Mouse (Mus musculus) liver, postnatal 0 days (tissue): Measurements from ENCODE around the gene Fes. TPM values are rescaled to one million over a fixed set of nuclear protein-coding genes. Genes with fewer than 3 reads are reported as not detected.

Source experiments
- ATAC-seq: fragments of 200-750 bp; cut with Nextera tagmentation; 2 replicates; pipeline ENCODE4 v1.8.0; 2017; ENCODE audit warnings: mild to moderate bottlenecking, moderate library complexity
- DNase-seq: peaks from one replicate; pipeline ENCODE4 v3.0.0-alpha.2; 2016
- H3K27ac ChIP-seq: fragments of 300-500 bp; sonication (generic); 2 replicates; pipeline ENCODE4 v1.5.1; 2014; ENCODE audit warnings: antibody characterized with exemption, moderate library complexity, mild to moderate bottlenecking, low read depth
- H3K27me3 ChIP-seq: fragments of 300-500 bp; sonication (generic); 2 replicates; pipeline ENCODE4 v1.6.1; 2014; ENCODE audit warnings: low read length, control low read depth, mixed read lengths; ENCODE audit not compliant: insufficient read depth
- H3K36me3 ChIP-seq: fragments of 300-500 bp; sonication (generic); replicated peaks from 2 replicates; pipeline ENCODE4 v1.6.1; 2014; ENCODE audit warnings: mild to moderate bottlenecking, control low read depth, low read length, moderate library complexity, mixed read lengths; ENCODE audit not compliant: insufficient read depth
- H3K4me1 ChIP-seq: fragments of 300-500 bp; sonication (generic); 2 replicates; pipeline ENCODE4 v1.6.1; 2014; ENCODE audit warnings: antibody characterized with exemption, mild to moderate bottlenecking, control low read depth; ENCODE audit not compliant: insufficient read depth
- H3K4me2 ChIP-seq: fragments of 300-500 bp; sonication (generic); 2 replicates; pipeline ENCODE4 v1.6.1; 2014; ENCODE audit warnings: low read depth, mild to moderate bottlenecking, low read length, moderate library complexity, mixed read lengths
- H3K4me3 ChIP-seq: fragments of 300-500 bp; sonication (generic); 2 replicates; pipeline ENCODE4 v1.5.1; 2014; ENCODE audit warnings: low read depth, low read length
- H3K9ac ChIP-seq: fragments of 300-500 bp; sonication (generic); replicated peaks from 2 replicates; pipeline ENCODE4 v1.6.1; 2014; ENCODE audit warnings: mild to moderate bottlenecking, moderate library complexity
- H3K9me3 ChIP-seq: fragments of 300-500 bp; sonication (generic); 2 replicates; pipeline ENCODE4 v1.6.1; 2016; ENCODE audit warnings: mild to moderate bottlenecking, control low read depth, low read length, mixed read lengths
- CTCF ChIP-seq: sonication (generic); IDR thresholded peaks from 2 replicates; pipeline ENCODE4 v1.5.1; 2016; ENCODE audit warnings: antibody characterized with exemption, low read depth
- EP300 ChIP-seq: IDR thresholded peaks from 2 replicates; pipeline ENCODE4 v1.6.1; 2016; ENCODE audit warnings: antibody characterized with exemption, low read depth, mild to moderate bottlenecking
- WGBS: fragments of 180-500 bp; shearing (Covaris S2); extraction: QIAGEN DNeasy Blood & Tissue Kit; methylation state at CpG from one replicate; pipeline ENCODE4 v1.1.7; 2014; ENCODE audit not compliant: insufficient replicate concordance; 5-methylcytosine and 5-hydroxymethylcytosine counted together
- polyA plus RNA-seq: library from polyadenylated mRNA; unstranded; fragments of >200 nt; fragmentation: Nextera tagmentation; extraction: Ambion mirVana; gene quantifications from 2 replicates; pipeline ENCODE4 v1.2.1, GENCODE M21; 2015

Gene Fes
- polyA plus RNA-seq, 1 experiment from 2014 or later: 16.3 TPM

DNA sequence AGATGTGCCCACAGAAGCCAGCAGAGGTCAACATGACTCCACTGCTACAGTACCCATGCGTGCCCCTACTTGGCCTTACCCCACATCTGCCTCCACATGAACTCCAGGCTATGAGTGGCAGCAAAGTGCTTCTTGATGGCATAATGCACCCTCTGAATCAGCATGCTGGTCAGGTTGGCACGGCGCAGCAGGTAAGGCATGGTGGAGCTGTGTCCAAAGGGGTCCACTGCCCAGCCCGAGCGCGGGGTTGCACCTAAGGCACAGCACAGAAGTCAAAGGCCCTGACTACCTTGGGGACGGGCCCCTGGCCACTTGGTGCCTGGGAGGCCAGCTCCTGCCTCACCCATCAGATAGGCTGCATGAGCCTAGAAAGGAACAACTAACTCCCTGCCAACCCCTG lies 20.5 kb downstream of the Fes start:
- no peak overlapping the region for H3K9ac ChIP-seq
- H3K4me1 ChIP-seq: peaks cover 22% of the 10 kb centered on the region
- no peaks in the 10 kb centered on the region for H3K9me3 ChIP-seq
- no peak overlapping the region for H3K4me2 ChIP-seq
- H3K4me3 ChIP-seq: no peak overlapping the region
- DNase-seq: no peak
- no peaks in the 10 kb centered on the region for H3K27me3 ChIP-seq
- WGBS: 95% methylated on average over 7 of the region's 7 CpGs
- H3K27ac ChIP-seq: no peak overlapping the region
- TF ChIP-seq CTCF: no peak
- TF ChIP-seq EP300: no peak
- no peak for ATAC-seq
- peaks cover 44% of the 10 kb centered on the region for H3K36me3 ChIP-seq

- no peaks in the 10 kb centered on the region for H3K9me3 ChIP-seq
- DNase-seq (no peak), ATAC-seq (no peak)
- H3K4me3 ChIP-seq: no peak overlapping the region
- H3K4me1 ChIP-seq: peaks cover 18% of the 10 kb centered on the region
- TF ChIP-seq EP300 (no peak), CTCF (no peak)
- H3K27me3 ChIP-seq: no peaks in the 10 kb centered on the region
- H3K27ac ChIP-seq: no peak overlapping the region
- H3K9ac ChIP-seq: no peak overlapping the region
- WGBS: 74% methylated on average over 2 of the region's 2 CpGs
- no peak overlapping the region for H3K4me2 ChIP-seq
- peaks cover 53% of the 10 kb centered on the region for H3K36me3 ChIP-seq
These were observed 22.0 kb downstream of the Fes start for GRCm38 (mm10) chr7:80365759-80366158.

DNA sequence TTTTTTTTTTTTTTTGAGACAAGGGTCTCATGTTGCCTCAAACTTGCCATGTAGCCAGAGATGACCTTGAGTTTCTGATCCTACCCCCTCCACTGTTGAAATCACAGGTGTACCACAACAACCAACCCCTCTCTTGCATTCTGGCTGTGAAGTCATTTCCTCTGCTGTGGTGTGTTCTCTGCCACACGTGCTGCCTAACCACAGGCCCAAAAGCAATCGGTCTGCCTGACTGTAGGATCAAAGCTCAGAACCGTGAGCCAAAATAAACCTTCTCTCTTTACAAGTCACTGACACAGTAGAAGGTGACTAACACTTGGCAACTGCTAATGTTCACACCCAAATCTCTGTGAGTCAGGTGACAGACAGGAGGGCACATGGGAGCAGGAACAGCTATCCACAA lies 27.3 kb downstream of the Fes start:
- 31% methylated on average over 3 of the region's 3 CpGs for WGBS
- H3K27me3 ChIP-seq: no peaks in the 10 kb centered on the region

DNA sequence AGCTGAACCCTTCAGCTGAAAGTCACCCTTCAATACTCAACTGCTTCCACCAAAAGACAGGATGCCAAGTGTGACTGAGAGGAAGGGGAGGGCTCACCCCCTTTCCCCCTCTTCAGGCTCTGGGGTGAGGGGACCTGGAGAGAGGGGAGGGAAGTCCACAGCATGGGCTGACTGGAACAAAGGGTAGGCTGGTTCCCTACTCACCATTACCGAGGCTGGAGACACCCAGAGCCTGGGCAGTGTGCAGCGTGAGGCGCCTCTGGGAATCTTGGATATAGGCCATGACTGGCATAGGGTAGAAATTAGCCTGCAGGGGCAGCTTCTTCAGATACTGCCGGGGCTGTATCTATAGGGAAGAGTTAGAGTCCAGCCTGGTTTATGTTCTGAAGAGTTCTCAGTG lies 29.7 kb downstream of the Fes start:
- TF ChIP-seq EP300: no peak
- TF ChIP-seq CTCF: no peak
- no peak overlapping the region for H3K4me2 ChIP-seq
- no peaks in the 10 kb centered on the region for H3K9me3 ChIP-seq
- H3K4me1 ChIP-seq: no peaks in the 10 kb centered on the region
- ATAC-seq (no peak), DNase-seq (no peak)
- peaks cover 42% of the 10 kb centered on the region for H3K36me3 ChIP-seq
- H3K9ac ChIP-seq: no peak overlapping the region
- no peaks in the 10 kb centered on the region for H3K27me3 ChIP-seq
- WGBS: 77% methylated on average over 4 of the region's 4 CpGs
- no peak overlapping the region for H3K4me3 ChIP-seq
- no peak overlapping the region for H3K27ac ChIP-seq

More for the DNA sequence above, 27.3 kb downstream of the Fes start:
- Histone ChIP-seq H3K4me2 (no peak overlapping the region), H3K4me3 (no peak overlapping the region), H3K27ac (no peak overlapping the region), H3K9me3 (no peaks in the 10 kb centered on the region), H3K36me3 (peaks cover 50% of the 10 kb centered on the region), H3K9ac (no peak overlapping the region), H3K4me1 (no peaks in the 10 kb centered on the region)
- no peak for DNase-seq
- ATAC-seq: peak; percentile 33; the same call in 1 of the 2 replicates
- no peak for TF ChIP-seq CTCF

GRCm38 (mm10) chr7:80357156-80357555 lies 30.6 kb downstream of the Fes start:
- no peaks in the 10 kb centered on the region for H3K9me3 ChIP-seq
- H3K4me2 ChIP-seq: no peak overlapping the region
- H3K4me1 ChIP-seq: no peaks in the 10 kb centered on the region
- no peak overlapping the region for H3K9ac ChIP-seq
- ATAC-seq (no peak), DNase-seq (no peak)
- peaks cover 38% of the 10 kb centered on the region for H3K36me3 ChIP-seq
- TF ChIP-seq EP300 (no peak), CTCF (no peak)
- no peak overlapping the region for H3K27ac ChIP-seq
- no peak overlapping the region for H3K4me3 ChIP-seq
- no peaks in the 10 kb centered on the region for H3K27me3 ChIP-seq
- 74% methylated on average over 8 of the region's 8 CpGs for WGBS

DNA sequence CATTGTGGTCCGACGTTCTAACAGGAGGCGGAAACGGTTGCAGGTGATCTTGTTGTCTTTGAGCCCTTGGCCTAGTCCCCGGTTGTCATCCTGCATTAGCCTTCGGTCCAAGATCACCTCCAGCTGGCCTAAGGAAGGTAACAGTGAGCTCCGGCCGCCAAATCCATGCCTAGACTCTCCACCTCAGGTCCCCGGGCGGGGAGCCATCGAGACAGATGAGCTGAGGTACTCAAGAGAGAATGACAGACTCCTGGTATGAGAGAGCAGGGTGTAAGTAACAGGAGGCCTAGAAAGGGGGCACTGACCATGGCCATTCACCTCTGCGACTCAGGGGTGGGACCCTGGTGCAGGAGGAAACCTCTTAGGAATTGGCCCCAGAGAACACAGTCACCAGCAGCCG lies 31.4 kb downstream of the Fes start:
- no peaks in the 10 kb centered on the region for H3K4me1 ChIP-seq
- TF ChIP-seq CTCF (no peak), EP300 (no peak)
- H3K9me3 ChIP-seq: no peaks in the 10 kb centered on the region
- peaks cover 39% of the 10 kb centered on the region for H3K36me3 ChIP-seq
- 87% methylated on average over 13 of the region's 13 CpGs for WGBS
- DNase-seq (no peak), ATAC-seq (no peak)
- H3K4me3 ChIP-seq: no peak overlapping the region
- no peak overlapping the region for H3K4me2 ChIP-seq
- H3K27ac ChIP-seq: no peak overlapping the region
- H3K9ac ChIP-seq: no peak overlapping the region
- no peaks in the 10 kb centered on the region for H3K27me3 ChIP-seq

GRCm38 (mm10) chr7:80352920-80353319 lies 34.8 kb downstream of the Fes start:
- no peak overlapping the region for H3K9ac ChIP-seq
- no peaks in the 10 kb centered on the region for H3K27me3 ChIP-seq
- no peak overlapping the region for H3K27ac ChIP-seq
- TF ChIP-seq CTCF (no peak), EP300 (no peak)
- no peaks in the 10 kb centered on the region for H3K9me3 ChIP-seq
- H3K4me1 ChIP-seq: no peaks in the 10 kb centered on the region
- ATAC-seq (no peak), DNase-seq (no peak)
- H3K4me2 ChIP-seq: no peak overlapping the region
- peaks cover 21% of the 10 kb centered on the region for H3K36me3 ChIP-seq
- no peak overlapping the region for H3K4me3 ChIP-seq
- WGBS: 92% methylated on average over 8 of the region's 8 CpGs
